Mouse (Mus musculus) large intestine, adult 2 months (tissue): ENCODE results near the gene Sord. TPM values are rescaled to one million over a fixed set of nuclear protein-coding genes. Genes with fewer than 3 reads are reported as not detected.
"Not testable (repeated sequence)": the region's sequence is repeated elsewhere in the genome, so short reads cannot be mapped to it uniquely, and the experiment has no call there.

Source experiments
- DNase-seq: peaks from one replicate; pipeline ENCODE4 v3.0.0-alpha.2; 2012; ENCODE audit warnings: low read depth, low spot score
- WGBS: fragments of 180-500 bp; shearing (Covaris S2); methylation state at CpG from one replicate; pipeline ENCODE4 v1.1.7; 2018; 5-methylcytosine and 5-hydroxymethylcytosine counted together
- polyA plus RNA-seq: library from polyadenylated mRNA; depleted of rRNA; stranded (reverse); fragments of >200 nt; gene quantifications from 2 replicates; pipeline ENCODE4 v1.2.3, GENCODE M21; 2012; rRNA removed

Gene Sord
- polyA plus RNA-seq = 54.8 and 89.7 TPM in 2 replicates

DNA sequence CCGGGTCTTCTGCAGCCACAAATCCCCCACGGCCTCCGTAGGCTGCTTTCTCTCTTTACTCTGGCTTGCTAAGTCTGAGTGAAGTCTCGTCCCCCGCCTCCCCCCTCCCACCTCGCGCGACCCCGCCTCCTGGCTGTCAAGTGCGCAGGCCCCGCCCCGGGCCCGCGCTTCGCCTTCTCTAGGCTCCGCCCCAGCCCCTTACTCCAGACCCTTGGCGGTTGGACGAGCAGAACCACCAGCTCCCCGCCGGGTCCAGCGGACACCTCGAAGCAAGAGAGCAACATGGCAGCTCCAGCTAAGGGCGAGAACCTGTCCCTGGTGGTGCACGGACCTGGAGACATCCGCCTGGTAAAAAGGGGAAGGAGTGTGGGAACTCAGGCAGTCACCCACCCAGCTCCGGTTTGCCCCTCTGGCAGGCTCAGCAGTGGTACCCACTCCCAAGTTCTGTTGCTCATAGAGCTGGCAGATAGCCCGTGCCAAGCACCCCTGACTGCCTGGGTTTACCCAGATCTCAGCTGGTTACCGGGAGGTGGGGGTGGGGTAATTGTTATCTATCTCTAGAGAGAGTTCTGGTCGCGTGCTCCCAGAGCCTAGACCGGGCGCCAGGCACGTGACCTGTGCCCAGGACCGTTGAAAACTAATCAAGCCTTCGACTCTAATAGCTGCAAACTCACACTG is at the start of gene Sord:
Gene Sord (plus strand): TSS at position 139 of the 678 bp plus-strand sequence.
- DNase-seq = no peak
- WGBS = under 1% methylated on average over 35 of the region's 35 CpGs

DNA sequence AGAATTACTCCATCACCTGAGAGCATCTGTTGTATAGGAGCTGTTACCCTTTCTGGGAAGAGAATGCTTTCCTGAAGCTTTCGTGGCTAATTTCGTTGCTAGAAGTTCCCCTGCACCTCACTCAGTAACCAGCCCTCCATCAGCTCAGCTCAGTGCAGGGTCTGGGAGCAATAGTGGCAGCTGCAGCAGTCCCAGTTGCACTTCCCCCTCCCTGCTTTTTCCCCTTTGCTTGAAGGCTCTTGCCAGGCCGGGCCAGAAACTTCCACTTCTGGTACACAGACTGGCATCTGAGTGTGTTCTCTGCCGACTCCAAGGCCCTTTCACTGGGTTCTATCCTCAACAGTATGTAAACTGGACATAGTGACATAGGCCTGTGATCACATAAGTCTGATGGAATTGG is 49.5 kb upstream of the Sord start:
- 84% methylated on average over 4 of the region's 4 CpGs for WGBS
- no peak for DNase-seq

DNA sequence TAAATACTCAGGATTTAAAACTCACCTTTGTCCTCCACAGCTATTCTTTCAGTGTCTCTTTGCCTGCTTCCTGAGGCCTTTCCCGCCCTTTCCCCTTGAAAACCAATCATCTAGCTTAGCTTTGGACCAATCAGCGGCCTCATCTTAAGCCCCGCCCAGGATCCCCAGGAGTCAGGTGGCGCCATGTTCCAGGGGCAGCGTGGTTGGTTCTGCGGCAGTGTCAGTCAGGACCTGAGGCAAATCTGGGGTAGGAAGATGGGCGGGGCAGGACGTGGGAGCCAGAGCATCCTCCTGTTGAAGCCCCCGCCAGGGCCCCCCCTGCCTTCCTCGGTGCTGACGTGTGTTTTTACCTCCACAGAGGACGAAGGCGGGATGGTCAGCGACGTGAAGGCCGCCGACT is 48.4 kb upstream of the Sord start, which contains the start of the genes Patl2 and Terb2:
Gene Patl2 (minus strand): TSS at position 84 of the 400 bp plus-strand sequence.
Gene Terb2 (plus strand): TSS at position 167 of the 400 bp plus-strand sequence.
- WGBS = 84% methylated on average over 17 of the region's 17 CpGs
- DNase-seq = no peak

DNA sequence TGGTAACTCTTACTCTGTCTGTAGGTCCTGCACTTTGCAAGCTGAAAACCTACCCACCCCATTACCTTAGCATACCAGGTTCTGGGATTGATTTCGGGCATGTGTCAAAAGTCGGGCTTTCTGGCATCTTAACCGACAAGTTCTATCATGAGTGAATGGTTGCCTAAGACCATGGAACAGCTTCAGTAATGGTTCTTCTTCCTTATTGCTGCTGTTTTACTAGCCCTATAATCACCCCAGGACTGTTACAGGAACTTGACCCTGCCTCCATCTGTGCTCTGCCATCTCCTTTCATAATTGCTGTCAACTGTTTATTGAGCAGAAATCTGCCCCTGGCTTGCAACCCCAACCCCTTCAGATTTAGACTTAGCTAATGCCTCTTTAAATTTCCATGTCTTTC is 47.8 kb upstream of the Sord start:
- DNase-seq = peak; percentile 67
- 47% methylated on average over 3 of the region's 3 CpGs for WGBS

DNA sequence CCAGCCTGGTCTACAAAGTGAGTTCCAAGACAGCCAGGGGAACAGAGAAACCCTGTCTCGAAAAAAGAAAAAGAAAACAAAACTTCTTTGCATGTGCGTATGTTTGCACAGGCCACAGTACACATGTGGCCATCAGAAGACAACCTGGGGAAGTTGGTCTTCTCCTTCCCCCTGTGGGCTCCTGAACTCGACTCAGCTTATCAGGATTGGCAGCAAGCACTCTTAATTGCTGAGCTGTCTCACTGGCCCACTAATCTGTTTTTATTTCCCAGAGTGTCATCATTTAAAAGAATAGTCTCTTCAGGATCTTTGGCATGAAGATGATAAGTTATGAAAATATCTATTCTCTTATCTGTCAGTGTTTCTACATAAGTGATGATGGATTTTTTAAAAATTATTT is 42.7 kb upstream of the Sord start:
- 79% methylated on average over 3 of the region's 3 CpGs for WGBS
- DNase-seq = no peak

DNA sequence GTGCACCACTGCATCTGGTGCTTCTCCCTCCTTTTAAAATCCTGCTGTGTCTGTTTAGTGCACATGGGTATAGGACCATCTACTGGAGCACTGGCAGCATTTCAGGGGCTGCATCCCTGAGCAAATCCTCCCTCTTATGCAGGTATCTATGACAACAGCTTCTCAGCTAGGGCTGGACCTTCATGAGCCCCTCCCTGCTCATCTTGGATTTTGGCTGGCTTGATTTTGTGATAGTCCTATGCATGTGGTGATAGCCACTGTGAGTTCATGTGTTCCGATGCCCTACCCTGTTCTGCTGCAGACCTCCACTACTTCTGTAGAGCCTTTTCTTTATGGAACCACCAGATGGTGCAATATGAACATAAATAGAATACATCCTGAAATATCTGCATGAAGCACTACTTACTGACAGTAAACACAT is 40.0 kb upstream of the Sord start:
- DNase-seq = peak; percentile 40
- 26% methylated on average over 1 of the region's 1 CpGs for WGBS

DNA sequence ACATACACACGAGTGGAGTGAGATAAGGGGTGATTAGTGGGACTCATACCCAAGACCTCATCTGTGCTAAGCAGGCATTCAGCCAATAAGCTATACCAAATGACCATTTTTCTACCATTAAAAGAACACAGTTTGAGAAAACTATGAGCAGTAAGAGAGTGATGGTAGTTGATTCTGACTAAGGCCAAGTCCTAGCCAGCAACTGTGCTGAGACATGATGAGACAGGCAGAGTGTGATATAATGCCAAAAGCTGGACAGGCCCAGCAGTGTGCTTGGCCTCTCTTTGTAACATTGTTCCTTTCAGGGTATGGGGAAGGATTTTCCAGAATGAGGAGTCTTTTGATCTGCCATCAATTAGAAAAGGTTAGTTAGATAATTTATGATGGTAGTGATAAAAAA is 33.0 kb upstream of the Sord start:
- DNase-seq = no peak

DNA sequence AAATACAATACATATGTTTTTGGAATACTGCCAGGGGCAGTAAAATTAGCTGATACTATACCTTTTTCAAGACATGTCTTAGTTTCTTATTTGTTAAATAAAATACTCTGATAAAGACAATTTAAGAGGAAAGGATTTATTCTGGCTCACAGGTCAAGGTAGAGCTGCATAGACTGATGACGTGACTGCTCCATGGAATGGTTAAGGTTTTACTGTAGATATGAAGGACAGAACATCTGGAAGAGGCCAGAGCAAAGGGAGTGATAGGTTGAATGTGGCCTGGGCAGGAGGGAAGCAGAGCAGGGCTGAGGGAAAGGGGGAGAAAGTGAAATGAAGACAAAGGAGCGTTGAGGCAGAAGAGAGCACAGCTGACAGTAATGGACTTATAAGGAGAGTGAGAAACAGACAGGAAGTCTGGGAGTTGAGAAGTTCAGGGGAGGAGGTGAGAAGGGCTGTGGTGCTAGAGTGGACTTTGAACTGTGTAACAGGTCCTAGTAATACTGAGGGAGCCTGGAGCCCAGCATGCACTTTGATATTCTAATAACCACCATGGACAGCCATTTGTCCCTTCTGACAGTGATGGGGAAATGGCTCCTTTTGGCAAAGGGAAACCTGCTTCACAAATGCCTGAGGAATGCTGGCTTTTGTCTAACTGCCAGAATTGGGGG is 28.0 kb upstream of the Sord start:
- no peak for DNase-seq
- 22% methylated on average over 2 of the region's 2 CpGs for WGBS

More for the DNA sequence above, 33.0 kb upstream of the Sord start:
- WGBS = 88% methylated on average over 1 of the region's 1 CpGs

DNA sequence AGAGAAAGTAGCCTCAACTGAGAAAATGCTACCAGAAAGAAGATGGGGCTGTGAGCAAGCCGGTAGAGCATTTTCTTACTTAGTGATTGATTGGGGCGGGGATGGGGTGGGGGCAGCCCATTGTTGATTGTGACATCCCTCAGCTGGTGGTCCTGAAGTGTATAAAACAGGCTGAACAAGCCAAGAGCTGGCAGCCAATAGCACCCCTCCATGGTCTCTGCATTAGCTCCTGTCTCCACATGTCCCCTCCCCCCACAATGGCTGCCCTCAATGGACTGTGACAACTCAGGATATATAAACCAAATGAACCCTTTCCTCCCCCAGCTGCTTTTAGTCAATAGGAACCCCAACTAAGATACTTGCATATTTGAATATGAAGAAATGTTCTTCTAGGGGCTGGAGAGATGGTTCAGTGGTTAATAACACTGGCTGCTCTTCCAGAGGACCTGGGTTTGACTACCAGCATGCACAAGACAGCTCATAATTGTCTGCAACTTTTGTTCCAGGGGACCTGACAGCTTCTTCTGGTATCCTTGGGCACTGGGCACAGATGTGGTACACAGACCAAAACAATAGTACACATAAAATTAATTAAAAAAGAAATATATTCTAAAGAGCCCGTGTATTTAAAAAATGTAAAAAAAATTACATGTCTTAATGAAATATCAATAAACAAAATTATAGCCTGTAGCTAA is 23.9 kb upstream of the Sord start:
- 88% methylated on average over 3 of the region's 3 CpGs for WGBS

DNA sequence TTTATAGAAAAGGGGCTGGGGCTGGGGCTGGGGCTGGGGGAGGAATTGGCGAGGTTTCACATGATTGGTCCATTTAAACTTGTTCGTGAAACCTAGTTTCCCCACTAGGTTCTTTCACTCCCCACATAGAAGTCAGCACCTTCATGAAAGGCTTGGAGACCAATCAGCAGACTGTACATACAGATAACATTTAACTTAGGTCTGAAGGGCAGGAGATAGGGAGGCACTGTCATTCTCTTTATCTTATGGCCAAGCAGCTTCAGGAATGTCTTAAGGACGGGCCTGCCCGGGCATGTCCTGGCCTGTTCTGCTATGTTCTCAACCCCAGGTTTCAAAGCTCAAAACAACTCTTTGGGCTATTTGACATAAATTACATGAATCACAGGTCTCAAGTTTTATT is 17.5 kb upstream of the Sord start:
- 94% methylated on average over 4 of the region's 4 CpGs for WGBS
- DNase-seq = not testable (repeated sequence)

More for the DNA sequence above, 23.9 kb upstream of the Sord start:
- DNase-seq = no peak

DNA sequence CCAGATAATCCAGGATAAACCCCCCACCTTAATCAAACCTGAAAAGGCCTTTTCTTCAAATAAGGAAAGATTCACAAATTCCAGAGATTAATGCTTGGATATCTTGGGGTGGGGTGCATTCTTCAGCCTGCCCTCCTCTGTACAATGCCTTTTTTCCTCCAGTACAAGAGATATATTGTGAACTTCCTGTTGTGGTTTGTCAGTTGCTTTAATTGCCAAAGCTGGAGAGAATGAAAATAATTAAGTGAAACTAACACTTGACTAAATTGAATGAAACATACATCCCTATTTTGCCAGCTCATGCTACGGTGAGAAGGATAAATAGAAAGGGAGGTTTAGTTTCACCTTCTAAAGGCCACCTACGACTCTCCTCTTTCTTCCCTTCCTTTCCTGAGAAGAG is 16.3 kb upstream of the Sord start:
- DNase-seq = no peak
- WGBS = 65% methylated on average over 2 of the region's 2 CpGs

DNA sequence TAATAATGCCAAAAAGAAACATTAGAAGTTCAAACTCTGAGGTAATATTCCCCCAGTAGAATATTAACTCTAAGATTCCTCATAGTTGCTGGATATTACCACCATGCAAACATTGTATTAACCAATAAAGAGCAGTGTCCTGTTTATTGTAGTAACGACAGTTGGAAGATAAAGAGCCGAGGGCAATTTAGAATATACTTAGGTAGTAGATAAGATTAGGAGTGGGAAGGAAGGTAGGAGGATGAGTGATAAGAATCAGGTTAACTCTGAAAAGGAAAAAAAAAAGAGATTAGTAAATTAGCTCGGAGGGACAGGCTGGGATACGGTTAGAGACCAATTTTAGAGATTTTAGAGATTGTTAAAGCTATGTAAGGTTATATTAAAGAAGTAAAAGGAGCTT is 13.2 kb upstream of the Sord start:
- DNase-seq = no peak
- 23% methylated on average over 4 of the region's 4 CpGs for WGBS

DNA sequence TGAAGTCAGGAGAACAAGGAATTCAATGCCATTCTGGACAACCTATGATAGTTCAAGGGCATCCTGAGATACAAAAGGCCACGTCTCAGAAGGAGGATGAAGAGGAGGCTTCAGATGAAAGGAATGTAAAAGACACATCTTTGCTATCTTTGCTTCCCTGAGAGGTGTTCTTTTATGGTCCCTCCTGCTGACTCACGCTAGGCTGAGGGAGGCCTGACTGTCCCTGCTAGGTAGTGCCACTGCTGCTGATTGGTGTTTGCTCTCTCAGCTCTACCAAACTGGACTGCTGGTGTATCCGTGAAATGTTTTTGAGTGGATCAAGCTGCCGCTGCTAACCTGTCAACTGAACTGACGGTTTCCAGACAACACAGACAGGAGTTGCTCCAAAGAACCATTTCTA is 12.8 kb upstream of the Sord start:
- WGBS = 10% methylated on average over 5 of the region's 5 CpGs
- DNase-seq = no peak

DNA sequence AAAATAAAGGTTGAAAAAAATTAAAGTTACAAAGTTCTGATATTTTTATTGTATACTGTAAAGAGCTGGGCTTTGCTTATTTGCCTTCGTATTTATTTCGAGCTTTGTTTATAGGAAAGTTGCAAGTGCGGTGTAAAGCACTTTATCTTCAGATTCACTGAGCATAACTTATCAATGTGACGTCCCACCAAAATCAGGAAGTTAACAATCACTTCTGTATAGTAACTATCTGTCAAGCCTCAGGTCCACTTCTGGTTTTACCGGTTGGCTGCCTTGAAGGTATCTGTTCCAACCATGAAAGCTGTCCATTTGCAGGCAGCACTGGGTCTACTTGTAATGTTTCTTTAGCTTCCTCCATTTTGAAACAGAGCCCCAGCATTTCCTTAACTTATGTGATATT is 12.3 kb upstream of the Sord start:
- WGBS = 24% methylated on average over 5 of the region's 5 CpGs

DNA sequence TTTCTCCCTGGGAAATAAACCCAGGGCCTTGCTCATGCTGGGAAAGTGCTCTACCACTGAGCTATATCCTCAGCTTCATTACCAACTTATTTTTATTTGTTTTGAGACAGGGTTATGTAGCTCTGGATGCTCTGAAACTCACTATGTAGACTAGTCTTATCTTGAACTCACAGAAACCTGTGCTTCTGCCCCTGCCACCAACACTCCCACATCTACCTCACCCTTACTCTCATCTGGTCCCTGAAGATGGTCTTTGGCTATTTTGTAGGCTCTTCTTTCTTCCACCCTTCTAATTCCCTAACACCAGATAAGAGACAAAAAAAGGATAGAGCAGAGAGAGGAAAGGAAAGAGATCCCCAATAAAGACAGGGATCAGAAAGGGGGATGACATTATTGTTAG is 10.9 kb upstream of the Sord start:
- no peak for DNase-seq

More for the DNA sequence above, 12.3 kb upstream of the Sord start:
- no peak for DNase-seq

DNA sequence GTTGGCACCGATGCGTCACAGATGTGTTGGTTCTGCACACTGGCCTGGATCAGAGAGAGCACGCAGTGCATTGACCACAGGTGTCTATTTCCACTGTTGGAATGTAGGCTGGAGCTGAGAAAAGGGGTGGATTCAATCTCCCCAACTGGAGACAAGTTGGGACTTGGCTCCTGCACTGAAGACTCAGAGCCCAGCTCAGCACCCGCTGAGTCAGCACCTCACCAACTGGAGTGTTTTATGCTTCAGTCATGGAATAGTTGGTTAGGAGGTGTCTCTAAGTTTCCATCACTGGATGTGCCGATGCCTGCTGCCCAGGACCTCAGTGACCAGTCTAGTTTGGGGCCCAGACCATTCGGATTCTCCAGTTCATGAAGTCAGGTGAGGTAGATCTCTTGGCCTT is 4.2 kb upstream of the Sord start:
- no peak for DNase-seq
- WGBS = 92% methylated on average over 6 of the region's 6 CpGs

DNA sequence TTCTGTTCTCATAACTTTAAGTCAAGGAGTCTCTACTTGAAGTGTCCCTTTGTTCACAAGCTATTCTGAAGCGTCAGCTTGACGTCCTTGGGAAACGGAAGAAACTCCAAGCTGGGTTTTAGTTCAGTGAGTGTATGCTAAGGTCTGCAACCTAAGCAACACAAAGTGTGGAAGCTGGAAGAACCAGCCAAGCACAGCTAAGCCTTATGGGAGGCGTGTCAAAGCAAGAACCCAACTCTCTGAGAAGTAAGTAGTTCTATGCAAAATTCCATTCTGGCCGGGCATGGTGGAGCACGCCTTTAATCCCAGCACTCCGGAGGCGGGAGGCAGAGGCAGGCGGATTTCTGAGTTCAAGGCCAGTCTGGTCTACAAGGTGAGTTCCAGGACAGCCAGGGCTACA is 2.9 kb upstream of the Sord start:
- 94% methylated on average over 9 of the region's 9 CpGs for WGBS
- no peak for DNase-seq

DNA sequence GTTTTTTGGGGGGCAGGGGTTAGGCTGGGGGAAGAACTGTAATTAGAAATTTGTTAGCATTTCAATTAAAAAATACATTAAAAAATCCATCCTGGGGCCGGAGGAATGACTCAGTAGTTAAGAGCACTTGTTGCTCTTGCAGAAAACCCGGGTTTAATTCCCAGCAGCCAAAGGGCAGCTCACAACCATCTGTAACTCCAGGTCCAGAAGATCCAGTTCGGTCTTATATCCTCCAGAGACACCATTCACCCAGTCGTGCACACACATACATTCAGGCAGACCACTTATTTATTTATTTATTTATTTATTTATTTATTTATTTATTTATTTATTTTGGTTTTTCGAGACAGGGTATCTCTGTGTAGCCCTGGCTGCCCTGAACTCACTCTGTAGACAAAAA is 1.2 kb upstream of the Sord start:
- no peak for DNase-seq
- 61% methylated on average over 5 of the region's 5 CpGs for WGBS

DNA sequence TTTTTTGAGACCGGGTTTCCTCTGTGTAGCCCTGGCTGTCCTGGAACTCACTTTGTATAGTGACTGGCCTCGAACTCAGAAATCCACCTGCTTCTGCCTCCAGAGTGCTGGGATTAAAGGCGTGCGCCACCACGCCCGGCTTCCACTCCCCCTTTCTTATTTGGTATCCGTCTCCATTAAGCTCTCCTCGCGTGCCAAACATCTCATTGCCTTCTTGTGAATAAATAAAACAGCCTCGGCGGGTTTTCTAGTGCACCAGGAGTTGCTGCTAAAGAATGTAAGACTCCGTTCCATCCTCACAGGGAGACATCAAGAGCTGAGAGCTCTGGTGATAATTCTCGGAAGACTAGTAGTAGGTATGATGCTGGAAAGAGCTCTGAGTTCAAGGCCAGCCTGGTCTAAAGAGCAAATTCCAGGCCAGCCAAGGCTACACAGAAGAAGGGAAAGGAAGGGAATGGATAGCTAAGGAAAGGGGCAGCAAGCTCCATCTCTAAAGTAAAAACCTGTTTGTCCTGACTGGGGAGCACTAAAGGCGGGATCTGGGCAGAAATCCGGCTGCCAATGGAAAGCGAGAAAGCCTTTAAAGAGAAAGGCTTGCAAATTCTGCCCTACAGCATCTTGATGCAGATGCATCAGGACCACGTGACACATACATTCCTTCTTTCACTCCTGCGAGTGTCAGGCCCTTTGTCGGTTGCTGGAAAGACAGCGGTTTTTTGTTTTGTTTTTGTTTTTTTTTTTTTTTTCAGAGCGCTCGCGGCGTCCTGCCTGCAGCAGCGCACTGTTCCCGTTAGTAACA is 591 bp upstream of the Sord start:
- DNase-seq = no peak
- 4% methylated on average over 26 of the region's 26 CpGs for WGBS

DNA sequence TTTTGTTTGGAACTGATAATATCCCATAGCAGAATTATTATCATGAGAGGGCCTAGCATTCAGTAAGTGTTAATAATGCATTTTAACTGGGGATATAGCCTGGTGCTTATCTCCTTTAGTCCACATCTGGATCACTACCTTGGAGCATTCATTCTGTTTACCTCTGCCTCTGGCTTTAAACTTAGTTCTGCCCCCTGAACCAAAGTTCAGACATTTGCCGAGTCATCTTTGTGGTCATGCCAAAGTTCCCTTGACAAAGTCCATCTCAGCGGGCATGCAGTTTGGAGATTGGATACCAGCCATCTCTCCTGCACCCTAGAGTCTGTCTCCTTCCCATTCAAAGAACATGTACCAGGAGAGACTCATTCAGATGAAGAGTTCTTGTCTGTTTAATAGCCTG is 876 bp downstream of the Sord start:
- no peak for DNase-seq
- WGBS = 13% methylated on average over 2 of the region's 2 CpGs
